Mouse (Mus musculus): Measurements from ENCODE around the gene Trim31. TPM values are rescaled to one million over a fixed set of nuclear protein-coding genes. Genes with fewer than 3 reads are reported as not detected.

Trim31 gene
- polyA plus RNA-seq (2014; fragmentation: Nextera tagmentation; extraction: Ambion mirVana) = not detected in 2 replicates

GRCm38 (mm10) chr17:36897552-36898205 lies at the start of gene Trim31:
Gene Trim31, plus strand, starts transcription at chr17:36898118.
- Histone ChIP-seq H3K9me3 (ENCODE audit: control insufficient read depth, low read length) (no peaks in the 10 kb centered on the region), H3K27ac (ENCODE audit: low read depth, low read length) (no peak within 1 kb of the TSS), H3K4me2 (no peak within 1 kb of the TSS), H3K36me3 (ENCODE audit: control insufficient read depth, insufficient read depth, low read length) (no peaks in the 10 kb centered on the region), H3K4me3 (ENCODE audit: low read depth, low read length) (no peak within 1 kb of the TSS), H3K9ac (ENCODE audit: low read depth, low read length) (no peak within 1 kb of the TSS), H3K27me3 (replicated peaks; ENCODE audit: control insufficient read depth, insufficient read depth, low read length) (peaks cover 14% of the 10 kb centered on the region; the same call in 1 of the 2 replicates), H3K4me1 (replicated peaks; ENCODE audit: control insufficient read depth, insufficient read depth, low read length) (no peaks in the 10 kb centered on the region; the same call in 1 of the 2 replicates)
- ATAC-seq (replicated peaks; ENCODE audit: low FRiP score) (no peak), DNase-seq (ENCODE audit: low spot score) (no peak)
- WGBS = 48% methylated on average over 6 of the region's 6 CpGs

GRCm38 (mm10) chr17:36848911-36849310 lies 49.0 kb upstream of the Trim31 start:
- H3K27me3 ChIP-seq (replicated peaks; ENCODE audit: control insufficient read depth, insufficient read depth, low read length) = no peaks in the 10 kb centered on the region; the same call in 1 of the 2 replicates
- no peak for ATAC-seq (replicated peaks; ENCODE audit: low FRiP score)
- H3K36me3 ChIP-seq (ENCODE audit: control insufficient read depth, insufficient read depth, low read length) = no peaks in the 10 kb centered on the region
- H3K27ac ChIP-seq (ENCODE audit: low read depth, low read length) = no peak overlapping the region
- H3K9me3 ChIP-seq (ENCODE audit: control insufficient read depth, low read length) = no peaks in the 10 kb centered on the region
- peaks cover 25% of the 10 kb centered on the region for H3K4me1 ChIP-seq (replicated peaks; ENCODE audit: control insufficient read depth, insufficient read depth, low read length)
- no peak overlapping the region for H3K4me2 ChIP-seq
- no peak overlapping the region for H3K9ac ChIP-seq (ENCODE audit: low read depth, low read length)
- H3K4me3 ChIP-seq (ENCODE audit: low read depth, low read length) = no peak overlapping the region
- no peak for DNase-seq (ENCODE audit: low spot score)
- WGBS = 73% methylated on average over 5 of the region's 5 CpGs

GRCm38 (mm10) chr17:36849992-36850391 lies 47.9 kb upstream of the Trim31 start:
- H3K9me3 ChIP-seq (ENCODE audit: control insufficient read depth, low read length) = no peaks in the 10 kb centered on the region
- DNase-seq (ENCODE audit: low spot score) (no peak), ATAC-seq (replicated peaks; ENCODE audit: low FRiP score) (no peak)
- peaks cover 4% of the 10 kb centered on the region; the same call in 1 of the 2 replicates for H3K36me3 ChIP-seq (ENCODE audit: control insufficient read depth, insufficient read depth, low read length)
- WGBS = 86% methylated on average over 2 of the region's 2 CpGs
- H3K27ac ChIP-seq (ENCODE audit: low read depth, low read length) = no peak overlapping the region
- peaks cover 16% of the 10 kb centered on the region for H3K4me1 ChIP-seq (replicated peaks; ENCODE audit: control insufficient read depth, insufficient read depth, low read length)
- no peak overlapping the region for H3K4me2 ChIP-seq
- H3K4me3 ChIP-seq (ENCODE audit: low read depth, low read length) = no peak overlapping the region
- H3K27me3 ChIP-seq (replicated peaks; ENCODE audit: control insufficient read depth, insufficient read depth, low read length) = no peaks in the 10 kb centered on the region; the same call in 1 of the 2 replicates
- no peak overlapping the region for H3K9ac ChIP-seq (ENCODE audit: low read depth, low read length)

GRCm38 (mm10) chr17:36851200-36851599 lies 46.7 kb upstream of the Trim31 start:
- no peak for DNase-seq (ENCODE audit: low spot score)
- peaks cover 8% of the 10 kb centered on the region for H3K4me1 ChIP-seq (replicated peaks; ENCODE audit: control insufficient read depth, insufficient read depth, low read length)
- no peaks in the 10 kb centered on the region for H3K9me3 ChIP-seq (ENCODE audit: control insufficient read depth, low read length)
- H3K27ac ChIP-seq (ENCODE audit: low read depth, low read length) = no peak overlapping the region
- H3K4me3 ChIP-seq (ENCODE audit: low read depth, low read length) = no peak overlapping the region
- ATAC-seq (replicated peaks; ENCODE audit: low FRiP score) = no peak
- WGBS = 85% methylated on average over 5 of the region's 5 CpGs
- H3K27me3 ChIP-seq (replicated peaks; ENCODE audit: control insufficient read depth, insufficient read depth, low read length) = no peaks in the 10 kb centered on the region; the same call in 1 of the 2 replicates
- no peak overlapping the region for H3K4me2 ChIP-seq
- H3K36me3 ChIP-seq (ENCODE audit: control insufficient read depth, insufficient read depth, low read length) = peaks cover 6% of the 10 kb centered on the region; the same call in 1 of the 2 replicates
- H3K9ac ChIP-seq (ENCODE audit: low read depth, low read length) = no peak overlapping the region

- H3K27ac ChIP-seq (ENCODE audit: low read depth, low read length) = no peak overlapping the region
- peaks cover 5% of the 10 kb centered on the region for H3K4me1 ChIP-seq (replicated peaks; ENCODE audit: control insufficient read depth, insufficient read depth, low read length)
- H3K27me3 ChIP-seq (replicated peaks; ENCODE audit: control insufficient read depth, insufficient read depth, low read length) = no peaks in the 10 kb centered on the region; the same call in 1 of the 2 replicates
- no peak overlapping the region for H3K9ac ChIP-seq (ENCODE audit: low read depth, low read length)
- no peak overlapping the region for H3K4me2 ChIP-seq
- 36% methylated on average over 5 of the region's 5 CpGs for WGBS
- no peak overlapping the region for H3K4me3 ChIP-seq (ENCODE audit: low read depth, low read length)
- no peaks in the 10 kb centered on the region for H3K9me3 ChIP-seq (ENCODE audit: control insufficient read depth, low read length)
- peaks cover 6% of the 10 kb centered on the region; the same call in 1 of the 2 replicates for H3K36me3 ChIP-seq (ENCODE audit: control insufficient read depth, insufficient read depth, low read length)
- ATAC-seq (replicated peaks; ENCODE audit: low FRiP score) = no peak
- no peak for DNase-seq (ENCODE audit: low spot score)
Observed at GRCm38 (mm10) chr17:36851627-36852026, 46.3 kb upstream of the Trim31 start.

- Histone ChIP-seq H3K4me1 (replicated peaks; ENCODE audit: control insufficient read depth, insufficient read depth, low read length) (peaks cover 5% of the 10 kb centered on the region), H3K4me3 (ENCODE audit: low read depth, low read length) (no peak overlapping the region), H3K9ac (ENCODE audit: low read depth, low read length) (no peak overlapping the region), H3K4me2 (no peak overlapping the region), H3K36me3 (ENCODE audit: control insufficient read depth, insufficient read depth, low read length) (peaks cover 11% of the 10 kb centered on the region; the same call in 1 of the 2 replicates), H3K9me3 (ENCODE audit: control insufficient read depth, low read length) (no peaks in the 10 kb centered on the region), H3K27me3 (replicated peaks; ENCODE audit: control insufficient read depth, insufficient read depth, low read length) (no peaks in the 10 kb centered on the region; the same call in 1 of the 2 replicates), H3K27ac (ENCODE audit: low read depth, low read length) (no peak overlapping the region)
- 89% methylated on average over 3 of the region's 3 CpGs for WGBS
- no peak for DNase-seq (ENCODE audit: low spot score)
- ATAC-seq (replicated peaks; ENCODE audit: low FRiP score) = no peak
Observed at GRCm38 (mm10) chr17:36855484-36855883, 42.4 kb upstream of the Trim31 start.

GRCm38 (mm10) chr17:36856236-36856635 lies 41.7 kb upstream of the Trim31 start:
- DNase-seq (ENCODE audit: low spot score) (no peak), ATAC-seq (replicated peaks; ENCODE audit: low FRiP score) (no peak)
- H3K36me3 ChIP-seq (ENCODE audit: control insufficient read depth, insufficient read depth, low read length) = peaks cover 11% of the 10 kb centered on the region; the same call in 1 of the 2 replicates
- H3K4me3 ChIP-seq (ENCODE audit: low read depth, low read length) = no peak overlapping the region
- no peak overlapping the region for H3K4me2 ChIP-seq
- H3K9ac ChIP-seq (ENCODE audit: low read depth, low read length) = no peak overlapping the region
- no peaks in the 10 kb centered on the region for H3K9me3 ChIP-seq (ENCODE audit: control insufficient read depth, low read length)
- no peak overlapping the region for H3K27ac ChIP-seq (ENCODE audit: low read depth, low read length)
- H3K4me1 ChIP-seq (replicated peaks; ENCODE audit: control insufficient read depth, insufficient read depth, low read length) = peaks cover 4% of the 10 kb centered on the region
- WGBS = 84% methylated on average over 4 of the region's 4 CpGs
- 0 out of 2 replicates have a peak, but pooled peaks cover 2% of the 10 kb centered on the region for H3K27me3 ChIP-seq (replicated peaks; ENCODE audit: control insufficient read depth, insufficient read depth, low read length)

- no peaks in the 10 kb centered on the region for H3K4me1 ChIP-seq (replicated peaks; ENCODE audit: control insufficient read depth, insufficient read depth, low read length)
- no peak overlapping the region for H3K4me2 ChIP-seq
- no peak overlapping the region for H3K9ac ChIP-seq (ENCODE audit: low read depth, low read length)
- WGBS = 85% methylated on average over 3 of the region's 3 CpGs
- DNase-seq (ENCODE audit: low spot score) = no peak
- H3K27ac ChIP-seq (ENCODE audit: low read depth, low read length) = no peak overlapping the region
- H3K4me3 ChIP-seq (ENCODE audit: low read depth, low read length) = no peak overlapping the region
- peaks cover 11% of the 10 kb centered on the region; the same call in 1 of the 2 replicates for H3K36me3 ChIP-seq (ENCODE audit: control insufficient read depth, insufficient read depth, low read length)
- H3K27me3 ChIP-seq (replicated peaks; ENCODE audit: control insufficient read depth, insufficient read depth, low read length) = peaks cover 3% of the 10 kb centered on the region; the same call in 1 of the 2 replicates
- no peak for ATAC-seq (replicated peaks; ENCODE audit: low FRiP score)
- no peaks in the 10 kb centered on the region for H3K9me3 ChIP-seq (ENCODE audit: control insufficient read depth, low read length)
Observed at GRCm38 (mm10) chr17:36858181-36858580, 39.7 kb upstream of the Trim31 start.

GRCm38 (mm10) chr17:36861680-36862079 lies 36.2 kb upstream of the Trim31 start:
- Histone ChIP-seq H3K4me2 (no peak overlapping the region), H3K27ac (ENCODE audit: low read depth, low read length) (no peak overlapping the region), H3K4me3 (ENCODE audit: low read depth, low read length) (no peak overlapping the region), H3K4me1 (replicated peaks; ENCODE audit: control insufficient read depth, insufficient read depth, low read length) (peaks cover 4% of the 10 kb centered on the region), H3K36me3 (ENCODE audit: control insufficient read depth, insufficient read depth, low read length) (peaks cover 5% of the 10 kb centered on the region; the same call in 1 of the 2 replicates), H3K9ac (ENCODE audit: low read depth, low read length) (no peak overlapping the region), H3K9me3 (ENCODE audit: control insufficient read depth, low read length) (no peaks in the 10 kb centered on the region), H3K27me3 (replicated peaks; ENCODE audit: control insufficient read depth, insufficient read depth, low read length) (peaks cover 24% of the 10 kb centered on the region)
- ATAC-seq (replicated peaks; ENCODE audit: low FRiP score) = no peak
- DNase-seq (ENCODE audit: low spot score) = no peak
- WGBS = 44% methylated on average over 2 of the region's 2 CpGs
